Mouse (Mus musculus) G1E (cell line): Measurements from ENCODE around the gene Adam19. TPM values are rescaled to one million over a fixed set of nuclear protein-coding genes. Genes with fewer than 3 reads are reported as not detected.

Experiments used
- ATAC-seq: 2 replicates; pipeline ENCODE4 v1.8.0; 2016; ENCODE audit warnings: mild to moderate bottlenecking; ENCODE audit not compliant: insufficient number of reproducible peaks, poor library complexity, low FRiP score, severe bottlenecking; ENCODE audit errors: extremely low read depth
- DNase-seq: peaks from one replicate; pipeline ENCODE4 v3.0.0; 2012; ENCODE audit warnings: low spot score
- H3K27me3 ChIP-seq: 2 replicates; pipeline ENCODE4 v1.6.1; 2012; ENCODE audit warnings: mild to moderate bottlenecking, low read length, inconsistent platforms; ENCODE audit not compliant: insufficient read depth
- H3K36me3 ChIP-seq: replicated peaks from 2 replicates; pipeline ENCODE3; 2012; ENCODE audit warnings: mild to moderate bottlenecking, inconsistent platforms
- H3K4me1 ChIP-seq: 2 replicates; pipeline ENCODE4 v1.6.1; 2012; ENCODE audit warnings: low read depth, low read length, inconsistent platforms, mixed read lengths; ENCODE audit not compliant: insufficient read depth
- H3K4me3 ChIP-seq: 2 replicates; pipeline ENCODE4 v1.5.1; 2012; ENCODE audit warnings: low read depth, mild to moderate bottlenecking, inconsistent platforms, low read length, moderate library complexity, mixed read lengths
- H3K9me3 ChIP-seq: replicated peaks from 2 replicates; pipeline ENCODE4 v1.6.1; 2012; ENCODE audit warnings: inconsistent platforms
- CTCF ChIP-seq: IDR thresholded peaks from 2 replicates; pipeline ENCODE4 v1.5.1; 2012; ENCODE audit warnings: low read depth, low read length, inconsistent platforms, mixed read lengths
- GATA1 ChIP-seq: IDR thresholded peaks from 2 replicates; pipeline ENCODE4 v1.6.1; 2012; ENCODE audit warnings: borderline replicate concordance, low read length, inconsistent platforms, mixed read lengths
- GATA2 ChIP-seq: IDR thresholded peaks from 2 replicates; pipeline ENCODE4 v1.6.1; 2012; ENCODE audit warnings: low read depth, low read length, inconsistent platforms, borderline replicate concordance
- POLR2AphosphoS5 ChIP-seq: IDR thresholded peaks from 2 replicates; pipeline ENCODE4 v1.6.1; 2012; ENCODE audit warnings: low read depth, low read length, inconsistent platforms; ENCODE audit not compliant: insufficient replicate concordance
- TAL1 ChIP-seq: conservative IDR thresholded peaks from 2 replicates; pipeline ENCODE4 v1.6.1; 2012; ENCODE audit warnings: low read depth, low read length, inconsistent platforms, mixed read lengths
- polyA plus RNA-seq: library from polyadenylated mRNA; stranded (reverse); fragments of >175 nt; gene quantifications from 2 replicates; pipeline ENCODE4 v1.2.3, GENCODE M21; 2012
- total RNA-seq, 2 experiments: library from RNA; stranded (forward) in 1 of 2; stranded (reverse) in 1 of 2; fragments of 200-1000 nt in 1 of 2; fragments of >200 nt in 1 of 2; fragmentation: Nextera tagmentation in 1 of 2; gene quantifications; 2 replicates each; pipeline ENCODE4 v1.2.3; 2014 to 2017

The Adam19 gene
- total and polyA plus RNA-seq, 3 experiments: 0.11 TPM; not detected in 2

GRCm38 (mm10) chr11:46188283-46188682 is 132.5 kb downstream of the Adam19 start:
- 0 out of 2 replicates have a peak, but pooled peaks cover 7% of the 10 kb centered on the region for H3K27me3 ChIP-seq
- H3K36me3 ChIP-seq: no peaks in the 10 kb centered on the region
- H3K4me1 ChIP-seq: no peaks in the 10 kb centered on the region
- ATAC-seq (no peak), DNase-seq (no peak)
- H3K9me3 ChIP-seq: no peaks in the 10 kb centered on the region
- H3K4me3 ChIP-seq: no peak overlapping the region
- no peak for TF ChIP-seq POLR2AphosphoS5
- TF ChIP-seq GATA2: no peak
- no peak for TF ChIP-seq CTCF
- TF ChIP-seq GATA1: no peak
- TF ChIP-seq TAL1: no peak

DNA sequence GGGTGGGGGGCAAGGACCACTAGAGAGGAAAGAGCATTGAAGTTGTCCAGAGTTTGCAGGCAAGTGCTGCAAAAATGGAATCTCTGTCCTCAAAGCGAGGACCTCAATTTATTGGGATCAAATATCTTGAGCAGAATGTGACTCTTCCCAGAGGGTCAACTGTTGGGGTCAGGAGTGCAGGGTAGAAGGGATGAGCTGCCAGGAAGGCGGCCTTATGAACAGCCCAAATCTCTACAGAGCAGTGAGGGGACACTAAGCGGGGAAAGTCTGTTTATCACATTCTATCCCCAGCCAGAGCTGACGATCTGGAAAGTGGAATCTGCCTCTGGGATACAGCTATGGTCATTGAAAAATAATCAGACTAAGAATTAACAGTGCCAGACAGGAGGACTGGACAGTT is 138.4 kb downstream of the Adam19 start:
- Histone ChIP-seq H3K36me3 (no peaks in the 10 kb centered on the region), H3K4me3 (no peak overlapping the region), H3K9me3 (no peaks in the 10 kb centered on the region), H3K4me1 (no peaks in the 10 kb centered on the region), H3K27me3 (no peaks in the 10 kb centered on the region)
- DNase-seq: no peak
- TF ChIP-seq TAL1 (no peak), POLR2AphosphoS5 (no peak), GATA2 (no peak), GATA1 (no peak), CTCF (no peak)
- ATAC-seq: no peak

Other genes starting within 250 kb of the Adam19 start
- gene Clint1, start 203.9 kb upstream of the Adam19 start, total RNA-seq (2014; fragmentation: Nextera tagmentation): 386 and 420 TPM in 2 replicates
- gene Clint1, start 203.9 kb upstream of the Adam19 start, total RNA-seq (2017): 224 and 259 TPM in 2 replicates
- 107 and 112 TPM in 2 replicates for gene Clint1, start 203.9 kb upstream of the Adam19 start, polyA plus RNA-seq
- gene Lsm11, start 111.1 kb upstream of the Adam19 start, total RNA-seq (2014; fragmentation: Nextera tagmentation): 4.5 and 6.7 TPM in 2 replicates
- 4.4 and 5.3 TPM in 2 replicates for gene Lsm11, start 111.1 kb upstream of the Adam19 start, total RNA-seq (2017)
- 24.1 and 38.4 TPM in 2 replicates for gene Lsm11, start 111.1 kb upstream of the Adam19 start, polyA plus RNA-seq
- gene Thg1l, start 100.5 kb upstream of the Adam19 start, total RNA-seq (2014; fragmentation: Nextera tagmentation): 16.5 and 17.8 TPM in 2 replicates
- gene Thg1l, start 100.5 kb upstream of the Adam19 start, total RNA-seq (2017): 32.8 and 32.9 TPM in 2 replicates
- 6.3 and 7.8 TPM in 2 replicates for gene Thg1l, start 100.5 kb upstream of the Adam19 start, polyA plus RNA-seq
- gene Sox30, start 75.7 kb upstream of the Adam19 start, total RNA-seq (2014; fragmentation: Nextera tagmentation): not detected in 2 replicates
- gene Sox30, start 75.7 kb upstream of the Adam19 start, total RNA-seq (2017): 0.05 and 0.06 TPM in 2 replicates
- gene Sox30, start 75.7 kb upstream of the Adam19 start, polyA plus RNA-seq: not detected in 2 replicates
- gene Gm12166, start 3.7 kb upstream of the Adam19 start, total RNA-seq (2014; fragmentation: Nextera tagmentation): 0.92 and 2.5 TPM in 2 replicates
- gene Gm12166, start 3.7 kb upstream of the Adam19 start, total RNA-seq (2017): 16.7 and 28.7 TPM in 2 replicates
- 0.17 and 0.35 TPM in 2 replicates for gene Gm12166, start 3.7 kb upstream of the Adam19 start, polyA plus RNA-seq
- gene Nipal4, start 110.5 kb downstream of the Adam19 start, total RNA-seq (2014; fragmentation: Nextera tagmentation): not detected in 2 replicates
- not detected in 2 replicates for gene Nipal4, start 110.5 kb downstream of the Adam19 start, total RNA-seq (2017)
- gene Nipal4, start 110.5 kb downstream of the Adam19 start, polyA plus RNA-seq: not detected in 2 replicates
- not detected in 2 replicates for gene Fndc9, start 179.5 kb downstream of the Adam19 start, total RNA-seq (2014; fragmentation: Nextera tagmentation)
- gene Fndc9, start 179.5 kb downstream of the Adam19 start, total RNA-seq (2017): 0.11 TPM in 1 of 2 replicates, not detected in the other
- not detected in 2 replicates for gene Fndc9, start 179.5 kb downstream of the Adam19 start, polyA plus RNA-seq